Comparison of ENCODE assay signal across 9 mouse cellular contexts in genomic region chr16:31906896-31907295, GRCm38 (mm10). TPM values are rescaled to one million over a fixed set of nuclear protein-coding genes. Genes with fewer than 3 reads are reported as not detected.
DNase-seq lines count a peak whose midpoint lies in the region; ATAC-seq and TF ChIP-seq lines count a peak whose summit lies in the region.
"Had no signal": no experiment of that assay in that cellular context is flagged by ENCODE, and none has a peak within 500 bp of the region (broad histone marks: within the 10 kb centered on the region; RNA-seq: fewer than 3 reads in every experiment).

No protein-coding gene starts in this region.

- peak overlapping the region; percentile 31 to 35 for H3K4me3 ChIP-seq in heart, embryonic 14.5 days (ENCODE audit: control insufficient read depth in 1 of 2, insufficient read depth in 1 of 2, low read depth in 1 of 2, low read length in 2 of 2)
- H3K4me3 ChIP-seq in limb, embryonic 10.5 days, result peak overlapping the region; percentile 45

- peak; percentile 15 for DNase-seq in kidney, adult 9 months
- DNase-seq in kidney, adult 18-20 months, result no peak
- peak; percentile 38 for DNase-seq in brain, embryonic 14.5 days (ENCODE audit: low read depth)
- peak; percentile 48 for DNase-seq in limb, embryonic 10.5 days (ENCODE audit: low spot score)
- no peak for DNase-seq in cerebellum, adult 11 months
- no peak for DNase-seq in c-Kit-positive CD71-positive TER-119-positive erythroid progenitor cells, embryonic 14.5 days (ENCODE audit: low spot score)

- no peak overlapping the region for H3K27ac ChIP-seq in heart, embryonic 14.5 days (replicated peaks in 1 of 2; ENCODE audit: control insufficient read depth in 1 of 2, insufficient read depth in 1 of 2, low read depth in 2 of 2, low read length in 2 of 2)
- no peak overlapping the region for H3K27ac ChIP-seq in limb, embryonic 10.5 days

- H3K36me3 ChIP-seq in heart, embryonic 14.5 days (ENCODE audit: control insufficient read depth, insufficient read depth, low read length), result no peaks in the 10 kb centered on the region
- no peaks in the 10 kb centered on the region for H3K36me3 ChIP-seq in limb, embryonic 10.5 days
- H3K36me3 ChIP-seq: G1E had no signal

- no peak for TF ChIP-seq CTCF in brain, embryonic 14.5 days (IDR thresholded peaks at IDR 0.05; ENCODE audit: borderline replicate concordance, extremely low read depth, insufficient read depth, insufficient read length)

- H3K4me2 ChIP-seq in heart, embryonic 14.5 days (ENCODE audit: low read length), result peak overlapping the region; percentile 68

- H3K9me3 ChIP-seq in heart, embryonic 14.5 days (ENCODE audit: control insufficient read depth, low read length), result no peaks in the 10 kb centered on the region
- no peaks in the 10 kb centered on the region for H3K9me3 ChIP-seq in limb, embryonic 10.5 days (replicated peaks)
- H3K9me3 ChIP-seq: G1E had no signal

- H3K4me1 ChIP-seq in heart, embryonic 14.5 days (ENCODE audit: control insufficient read depth in 2 of 2, insufficient read depth in 2 of 2, low read length in 2 of 2), result peaks cover 6 to 11% of the 10 kb centered on the region in 2 experiments; a peak in 3 of 4 replicates
- peaks cover 14% of the 10 kb centered on the region for H3K4me1 ChIP-seq in limb, embryonic 10.5 days

- no peaks in the 10 kb centered on the region for H3K27me3 ChIP-seq in heart, embryonic 14.5 days (ENCODE audit: control insufficient read depth, insufficient read depth, low read length)
- peaks cover 7% of the 10 kb centered on the region; the same call in 1 of the 2 replicates for H3K27me3 ChIP-seq in limb, embryonic 10.5 days (ENCODE audit: low read depth, poor library complexity, severe bottlenecking)

- WGBS in heart, embryonic 14.5 days, result 10% methylated on average over 9 of the region's 9 CpGs
- WGBS in limb, embryonic 10.5 days, result 7% methylated on average over 9 of the region's 9 CpGs

- H3K9ac ChIP-seq in heart, embryonic 14.5 days (ENCODE audit: low read length), result peak overlapping the region; percentile 41

- ATAC-seq in heart, embryonic 14.5 days (ENCODE audit: insufficient number of reproducible peaks, insufficient read depth, low FRiP score, low read depth), result no peak
- peak; percentile 75 for ATAC-seq in megakaryocyte-erythroid progenitor cell, adult 5-6 weeks (replicated peaks; ENCODE audit: low FRiP score, low TSS enrichment, poor library complexity, severe bottlenecking)

- TF ChIP-seq POLR2A in brain, embryonic 14.5 days (IDR thresholded peaks at IDR 0.05; ENCODE audit: borderline replicate concordance, extremely low read depth, insufficient read depth, insufficient read length, poor library complexity, severe bottlenecking), result no peak

RNA-seq across cellular contexts. Expression of gene Pigz, which starts 26.8 kb away (rescaled TPM):
- polyA plus RNA-seq in brain, embryonic 14.5 days (2012; rRNA removed), result 0.86 and 1.5 TPM in 2 replicates
- polyA plus RNA-seq in heart, embryonic 14.5 days (2014; fragmentation: Nextera tagmentation; extraction: Ambion mirVana), result 0.12 and 0.47 TPM in 2 replicates
- 1.0 and 1.2 TPM in 2 replicates for polyA plus RNA-seq in limb, embryonic 10.5 days (2016; fragmentation: Nextera tagmentation; extraction: Ambion mirVana)
- not detected in 2 replicates for total RNA-seq in megakaryocyte-erythroid progenitor cell, adult 5-6 weeks (2014; fragmentation: Nextera tagmentation)
- not detected in 2 replicates for total RNA-seq in megakaryocyte-erythroid progenitor cell, adult 5-6 weeks (2017)
- polyA plus RNA-seq: G1E had no signal

RNA-seq across cellular contexts. Expression of gene Meltf, which starts 28.3 kb away (rescaled TPM):
- polyA plus RNA-seq in brain, embryonic 14.5 days (2012; rRNA removed), result 0.15 and 0.16 TPM in 2 replicates
- polyA plus RNA-seq in heart, embryonic 14.5 days (2014; fragmentation: Nextera tagmentation; extraction: Ambion mirVana), result not detected in 2 replicates
- 0.06 and 0.18 TPM in 2 replicates for polyA plus RNA-seq in limb, embryonic 10.5 days (2016; fragmentation: Nextera tagmentation; extraction: Ambion mirVana)
- not detected in 2 replicates for total RNA-seq in megakaryocyte-erythroid progenitor cell, adult 5-6 weeks (2014; fragmentation: Nextera tagmentation)
- total RNA-seq in megakaryocyte-erythroid progenitor cell, adult 5-6 weeks (2017), result not detected in 2 replicates
- polyA plus RNA-seq: G1E had no signal

RNA-seq across cellular contexts. Expression of gene 0610012G03Rik, which starts 41.4 kb away (rescaled TPM):
- polyA plus RNA-seq in brain, embryonic 14.5 days (2012; rRNA removed), result 67.6 and 92.3 TPM in 2 replicates
- polyA plus RNA-seq in heart, embryonic 14.5 days (2014; fragmentation: Nextera tagmentation; extraction: Ambion mirVana), result 131 and 132 TPM in 2 replicates
- 84.2 and 87.2 TPM in 2 replicates for polyA plus RNA-seq in limb, embryonic 10.5 days (2016; fragmentation: Nextera tagmentation; extraction: Ambion mirVana)
- total RNA-seq in megakaryocyte-erythroid progenitor cell, adult 5-6 weeks (2014; fragmentation: Nextera tagmentation), result 35.2 and 39.0 TPM in 2 replicates
- total RNA-seq in megakaryocyte-erythroid progenitor cell, adult 5-6 weeks (2017), result 8.3 and 14.3 TPM in 2 replicates

RNA-seq across cellular contexts. Expression of gene Ncbp2, which starts 41.4 kb away (rescaled TPM):
- 77.3 and 93.8 TPM in 2 replicates for polyA plus RNA-seq in brain, embryonic 14.5 days (2012; rRNA removed)
- polyA plus RNA-seq in heart, embryonic 14.5 days (2014; fragmentation: Nextera tagmentation; extraction: Ambion mirVana), result 67.1 and 69.9 TPM in 2 replicates
- 143 and 147 TPM in 2 replicates for polyA plus RNA-seq in limb, embryonic 10.5 days (2016; fragmentation: Nextera tagmentation; extraction: Ambion mirVana)
- total RNA-seq in megakaryocyte-erythroid progenitor cell, adult 5-6 weeks (2014; fragmentation: Nextera tagmentation), result 47.7 and 57.6 TPM in 2 replicates
- 56.6 and 59.0 TPM in 2 replicates for total RNA-seq in megakaryocyte-erythroid progenitor cell, adult 5-6 weeks (2017)

Comparison
In these comparisons a context has a peak if more than half of its experiments do, and no peak if none do; other contexts are left out.
1. DNase-seq: peak in kidney, adult 9 months (single experiment), brain, embryonic 14.5 days (single experiment) and limb, embryonic 10.5 days (single experiment); none in kidney, adult 18-20 months (single experiment), cerebellum, adult 11 months (single experiment) and c-Kit-positive CD71-positive TER-119-positive erythroid progenitor cells, embryonic 14.5 days (single experiment).